Mouse (Mus musculus) adipose tissue, adult 10 weeks (tissue): ENCODE results near the gene Hap1. TPM values are rescaled to one million over a fixed set of nuclear protein-coding genes. Genes with fewer than 3 reads are reported as not detected.

Experiments
- polyA plus RNA-seq: library from polyadenylated mRNA; stranded (reverse); fragments of 350-450 nt; fragmentation: Illumina TruSeq; extraction: RNeasy Lipid Tissue Mini Kit (QIAGEN cat#74804); gene quantifications from one replicate; pipeline ENCODE4 v1.2.3, GENCODE M21; 2014; ENCODE audit warnings: low read depth, low replicate concordance

The Hap1 gene
- 33.4 TPM for polyA plus RNA-seq

GRCm38 (mm10) chr11:100355972-100356818 is at the start of gene Hap1:
Gene Hap1, minus strand, starts transcription at chr11:100356128.

DNA sequence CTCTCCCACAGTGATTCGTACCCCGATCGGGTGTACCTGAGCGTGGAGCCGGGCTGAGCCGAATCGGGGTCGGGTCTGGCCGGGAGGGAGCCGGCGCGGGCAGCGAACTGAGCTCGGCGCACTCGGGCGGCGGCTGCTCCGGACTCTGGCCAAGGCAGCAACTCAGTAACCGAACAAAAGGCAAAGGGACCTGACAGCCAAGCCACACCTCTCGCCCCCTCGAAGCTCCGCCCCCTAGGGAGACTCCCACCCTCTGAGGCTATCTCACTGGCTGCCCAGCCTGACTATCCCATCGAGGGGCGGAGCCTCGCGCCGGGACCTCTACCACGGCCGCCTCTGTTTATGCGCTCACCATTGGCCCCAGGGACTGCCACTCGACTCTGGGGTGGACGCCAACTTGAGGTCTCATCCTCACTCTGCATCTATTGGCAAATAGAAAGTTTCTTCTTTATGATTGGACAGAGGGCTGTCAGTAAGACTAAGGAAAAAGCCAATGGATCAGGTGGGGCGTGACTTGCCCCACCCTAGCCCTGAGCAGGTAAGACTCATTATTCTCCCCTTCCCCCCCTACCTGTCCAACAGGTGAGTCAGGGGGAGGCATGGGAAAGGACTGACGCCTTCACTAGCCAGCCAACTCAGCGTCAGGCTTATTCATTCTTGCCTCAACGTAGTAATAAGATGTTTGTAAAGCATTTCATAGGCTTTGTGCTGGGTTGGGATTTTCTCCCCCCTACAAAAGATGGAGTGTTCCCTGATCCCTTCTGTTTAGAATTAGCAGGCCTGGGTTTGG is 41.9 kb upstream of the Hap1 start, which contains the start of gene Jup:
Gene Jup, minus strand, starts transcription at position 164 of the 790 bp plus-strand sequence.

DNA sequence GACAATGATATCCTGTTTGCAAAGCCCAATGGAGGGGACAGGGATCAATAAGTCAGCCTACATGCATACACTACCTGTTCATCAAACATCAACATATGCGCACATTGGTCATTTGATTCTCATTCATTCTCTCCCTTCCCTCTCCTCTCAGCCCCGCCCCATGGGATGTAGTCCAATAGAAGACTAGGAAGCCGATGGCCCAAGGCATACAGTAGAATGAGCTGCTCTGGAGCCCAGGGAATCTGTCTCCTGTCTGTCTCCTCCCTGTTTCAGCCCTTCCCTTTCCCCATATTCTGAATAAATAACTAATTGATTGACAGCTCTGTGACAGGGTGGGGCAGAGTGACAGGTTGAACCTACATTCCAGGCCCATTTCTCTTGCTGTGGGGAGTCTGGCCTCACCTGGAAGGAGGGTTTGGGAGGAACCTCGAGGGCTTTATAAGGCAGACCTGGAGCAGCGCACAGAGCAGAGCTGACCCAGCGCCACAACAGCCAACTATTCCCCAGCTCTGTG is 21.9 kb downstream of the Hap1 start, which contains the start of gene Gast:
Gene Gast, plus strand, starts transcription at position 464 of the 514 bp plus-strand sequence.

GRCm38 (mm10) chr11:100319492-100320171 is 36.3 kb downstream of the Hap1 start, which contains the start of gene Eif1:
Gene Eif1, plus strand, starts transcription at chr11:100319885.

Other genes with a start within 250 kb of the Hap1 start
- not detected for gene Krt13, start 234.6 kb downstream of the Hap1 start, polyA plus RNA-seq
- 10.5 TPM for gene Krt15, start 220.2 kb downstream of the Hap1 start, polyA plus RNA-seq
- 152 TPM for gene Krt19, start 207.5 kb downstream of the Hap1 start, polyA plus RNA-seq
- gene Krt9, start 162.9 kb downstream of the Hap1 start, polyA plus RNA-seq, result not detected
- 34.6 TPM for gene Krt14, start 148.6 kb downstream of the Hap1 start, polyA plus RNA-seq
- not detected for gene Krt16, start 107.2 kb downstream of the Hap1 start, polyA plus RNA-seq
- 2.0 TPM for gene Krt17, start 95.1 kb downstream of the Hap1 start, polyA plus RNA-seq
- gene Krt42, start 86.3 kb downstream of the Hap1 start, polyA plus RNA-seq, result not detected
- gene Eif1, start 36.2 kb downstream of the Hap1 start, polyA plus RNA-seq, result 496 TPM
- gene Gast, start 21.7 kb downstream of the Hap1 start, polyA plus RNA-seq, result not detected
- gene Jup, start 41.6 kb upstream of the Hap1 start, polyA plus RNA-seq, result 129 TPM
- 22.9 TPM for gene P3h4, start 58.7 kb upstream of the Hap1 start, polyA plus RNA-seq
- gene Fkbp10, start 59.6 kb upstream of the Hap1 start, polyA plus RNA-seq, result 17.5 TPM
- gene Nt5c3b, start 85.7 kb upstream of the Hap1 start, polyA plus RNA-seq, result 33.0 TPM
- gene Klhl10, start 85.8 kb upstream of the Hap1 start, polyA plus RNA-seq, result 12.0 TPM
- gene Klhl11, start 116.6 kb upstream of the Hap1 start, polyA plus RNA-seq, result 3.8 TPM
- 416 TPM for gene Acly, start 171.9 kb upstream of the Hap1 start, polyA plus RNA-seq
- gene Ttc25, start 189.5 kb upstream of the Hap1 start, polyA plus RNA-seq, result 7.9 TPM
- gene Cnp, start 218.8 kb upstream of the Hap1 start, polyA plus RNA-seq, result 21.8 TPM